Mouse (Mus musculus) lung, postnatal 0 days (tissue): ENCODE results near the gene Coasy.

Experiments
- CTCF ChIP-seq: IDR thresholded peaks from 2 replicates; pipeline ENCODE4 v1.5.1; 2016; ENCODE audit warnings: antibody characterized with exemption, mild to moderate bottlenecking
- EP300 ChIP-seq: IDR thresholded peaks from 2 replicates; pipeline ENCODE4 v1.6.1; 2016; ENCODE audit warnings: antibody characterized with exemption, mild to moderate bottlenecking, control low read depth

DNA sequence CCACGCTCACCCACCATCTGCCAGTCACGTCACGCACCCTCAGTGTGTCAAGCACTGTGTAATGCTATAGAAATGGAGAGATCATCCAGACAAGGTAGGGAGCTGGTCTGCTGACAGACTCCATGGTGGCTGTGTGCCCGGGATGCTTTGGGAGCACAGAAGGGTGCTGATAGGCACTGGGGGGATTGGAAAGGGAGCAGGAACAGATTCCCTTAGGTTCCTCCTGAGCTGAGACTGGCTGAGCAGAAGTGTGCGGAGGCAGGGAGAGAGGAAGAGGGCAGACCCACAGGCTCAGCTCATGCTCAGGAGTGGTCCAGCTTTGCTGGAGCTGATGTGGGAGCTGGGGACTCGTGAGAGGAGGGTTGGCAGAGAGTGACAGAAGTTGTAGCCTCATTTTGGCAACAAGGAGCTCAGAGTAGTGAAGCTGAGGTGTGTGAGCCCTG is 31.3 kb upstream of the Coasy start:
- TF ChIP-seq CTCF, result no peak
- no peak for TF ChIP-seq EP300
